Mouse (Mus musculus) lung, embryonic 14.5 days (tissue): ENCODE results near the gene Rad51c. TPM values are rescaled to one million over a fixed set of nuclear protein-coding genes. Genes with fewer than 3 reads are reported as not detected.
"Not testable (repeated sequence)": the region's sequence is repeated elsewhere in the genome, so short reads cannot be mapped to it uniquely, and the experiment has no call there.

ENCODE experiments used
- ATAC-seq: fragments of 200-750 bp; cut with Nextera tagmentation; 2 replicates; pipeline ENCODE4 v1.8.0; 2017; ENCODE audit warnings: mild to moderate bottlenecking, moderate TSS enrichment, moderate library complexity; ENCODE audit not compliant: insufficient read depth
- DNase-seq: peaks from one replicate; pipeline ENCODE4 v3.0.0-alpha.2; 2015
- H3K27ac ChIP-seq: fragments of 300-500 bp; sonication (generic); 2 replicates; pipeline ENCODE4 v1.5.1; 2014; ENCODE audit warnings: low read depth, mild to moderate bottlenecking, moderate library complexity
- H3K27me3 ChIP-seq: fragments of 300-500 bp; sonication (generic); 2 replicates; pipeline ENCODE4 v1.6.1; 2014; ENCODE audit warnings: low read length, control low read depth; ENCODE audit not compliant: insufficient read depth
- H3K36me3 ChIP-seq: fragments of 300-500 bp; sonication (generic); 2 replicates; pipeline ENCODE4 v1.6.1; 2014; ENCODE audit warnings: control low read depth; ENCODE audit not compliant: insufficient read depth
- H3K4me1 ChIP-seq: fragments of 300-500 bp; sonication (generic); 2 replicates; pipeline ENCODE4 v1.6.1; 2014; ENCODE audit warnings: antibody characterized with exemption, control low read depth; ENCODE audit not compliant: insufficient read depth
- H3K4me2 ChIP-seq: fragments of 300-500 bp; sonication (generic); 2 replicates; pipeline ENCODE4 v1.6.1; 2014; ENCODE audit warnings: mild to moderate bottlenecking
- H3K4me3 ChIP-seq: fragments of 300-500 bp; sonication (generic); 2 replicates; pipeline ENCODE4 v1.5.1; 2014; ENCODE audit warnings: low read depth, low read length
- H3K9ac ChIP-seq: fragments of 300-500 bp; sonication (generic); 2 replicates; pipeline ENCODE4 v1.6.1; 2014
- H3K9me3 ChIP-seq: fragments of 300-500 bp; sonication (generic); 2 replicates; pipeline ENCODE4 v1.6.1; 2016; ENCODE audit warnings: low read depth, low read length, control low read depth
- CTCF ChIP-seq: IDR thresholded peaks from 2 replicates; pipeline ENCODE4 v1.5.1; 2016; ENCODE audit warnings: antibody characterized with exemption, low read depth
- WGBS: fragments of 180-500 bp; shearing (Covaris S2); extraction: QIAGEN DNeasy Blood & Tissue Kit; methylation state at CpG from one replicate; pipeline ENCODE4 v1.1.7; 2014; 5-methylcytosine and 5-hydroxymethylcytosine counted together
- polyA plus RNA-seq: library from polyadenylated mRNA; unstranded; fragments of >200 nt; fragmentation: Nextera tagmentation; extraction: Ambion mirVana; gene quantifications from 2 replicates; pipeline ENCODE4 v1.2.1, GENCODE M21; 2014

The Rad51c gene
- polyA plus RNA-seq, 1 experiment from 2014 or later: 11.0 TPM

DNA sequence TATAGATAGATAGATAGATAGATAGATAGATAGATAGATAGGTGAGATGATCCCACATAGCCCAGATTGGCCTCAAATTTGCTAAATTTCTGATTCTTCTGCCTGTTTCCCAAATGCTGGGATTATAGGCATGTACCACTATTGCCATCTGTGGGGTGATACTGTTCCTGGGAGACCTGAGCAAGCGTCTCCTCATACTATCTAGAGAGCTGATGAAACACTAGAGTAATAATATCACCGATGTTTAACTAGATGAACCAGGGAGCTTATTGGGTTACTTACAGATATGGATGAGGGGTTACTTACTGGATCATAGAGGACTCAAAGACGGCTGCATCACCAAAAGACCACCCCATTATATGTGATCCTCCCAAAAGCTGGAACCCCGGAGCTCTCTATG is 24.6 kb upstream of the Rad51c start:
- Histone ChIP-seq H3K9ac (no peak overlapping the region), H3K9me3 (no peaks in the 10 kb centered on the region), H3K27ac (no peak overlapping the region), H3K4me1 (no peaks in the 10 kb centered on the region), H3K27me3 (no peaks in the 10 kb centered on the region), H3K4me2 (no peak overlapping the region), H3K36me3 (no peaks in the 10 kb centered on the region), H3K4me3 (no peak overlapping the region)
- DNase-seq (no peak), ATAC-seq (no peak)
- no peak for TF ChIP-seq CTCF
- 84% methylated on average over 4 of the region's 4 CpGs for WGBS

DNA sequence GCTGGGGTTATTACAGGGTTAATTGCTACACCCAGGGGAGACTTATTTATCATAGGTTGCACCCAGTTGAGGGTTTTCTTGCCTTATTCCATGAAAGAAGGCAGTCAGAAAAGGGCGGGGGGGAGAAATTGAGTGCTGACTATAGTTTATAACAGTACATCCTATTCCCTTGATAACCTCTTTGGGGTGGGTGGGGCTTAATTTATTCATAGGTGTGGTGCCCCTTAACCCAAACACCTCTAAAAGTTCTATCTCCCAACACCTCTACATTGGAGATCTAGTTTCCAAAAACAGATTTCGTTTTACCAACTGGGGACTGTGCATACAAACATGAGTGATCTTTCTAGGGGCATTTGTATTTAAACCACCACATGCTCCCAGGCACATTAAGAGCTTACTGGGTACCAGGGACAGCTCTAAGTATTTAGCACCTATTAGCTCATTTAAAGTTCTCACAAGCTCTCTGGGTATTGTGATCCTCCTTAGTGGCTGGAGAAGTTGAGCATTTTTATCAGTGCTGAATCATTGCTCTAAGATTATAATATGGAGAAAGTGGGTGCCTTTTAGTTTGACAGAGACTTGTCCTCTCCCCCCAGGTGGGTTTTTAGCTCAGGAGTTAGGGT is 23.4 kb upstream of the Rad51c start:
- Histone ChIP-seq H3K9me3 (no peaks in the 10 kb centered on the region), H3K27me3 (no peaks in the 10 kb centered on the region), H3K9ac (no peak overlapping the region), H3K36me3 (no peaks in the 10 kb centered on the region), H3K27ac (no peak overlapping the region), H3K4me1 (no peaks in the 10 kb centered on the region), H3K4me2 (no peak overlapping the region), H3K4me3 (no peak overlapping the region)
- 59% methylated on average over 2 of the region's 2 CpGs for whole genome bisulfite sequencing
- TF ChIP-seq CTCF: no peak
- ATAC-seq (no peak), DNase-seq (no peak)

DNA sequence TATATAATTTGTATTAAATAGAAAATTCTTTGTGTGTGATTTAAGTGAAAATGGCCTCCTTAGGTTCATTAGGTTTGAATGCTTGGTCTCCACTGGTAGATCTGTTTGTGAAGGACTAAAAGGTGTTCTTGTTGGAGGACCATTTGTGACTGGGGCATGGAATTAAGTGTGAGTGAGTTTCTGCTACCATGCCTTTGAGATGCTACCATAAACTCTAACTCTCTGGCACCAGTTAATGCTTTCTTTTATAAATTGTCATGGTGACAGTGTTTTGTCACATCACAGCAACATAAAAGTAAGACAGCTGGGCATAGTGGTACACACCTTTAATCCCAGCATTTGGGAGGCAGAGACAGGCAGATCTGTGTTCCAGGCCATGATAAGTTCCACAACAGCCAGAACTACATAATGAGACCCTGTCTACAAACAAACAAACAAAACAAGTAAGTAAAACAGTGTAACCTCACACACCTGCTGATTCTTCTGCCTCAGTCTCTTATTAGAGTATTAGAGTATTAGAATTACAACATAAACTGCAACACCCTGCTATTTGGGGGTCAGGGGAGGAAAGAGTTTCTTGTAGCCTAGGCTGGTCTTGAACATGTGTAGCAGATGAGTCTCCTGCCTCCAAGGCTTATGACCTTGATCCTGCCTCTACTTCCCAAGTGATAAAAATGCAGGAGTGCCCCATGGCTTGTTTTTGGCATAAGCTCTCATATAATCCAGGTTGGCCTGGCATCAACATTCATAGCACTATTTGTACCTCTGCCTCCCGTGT is 22.7 kb upstream of the Rad51c start:
- no peak for DNase-seq

DNA sequence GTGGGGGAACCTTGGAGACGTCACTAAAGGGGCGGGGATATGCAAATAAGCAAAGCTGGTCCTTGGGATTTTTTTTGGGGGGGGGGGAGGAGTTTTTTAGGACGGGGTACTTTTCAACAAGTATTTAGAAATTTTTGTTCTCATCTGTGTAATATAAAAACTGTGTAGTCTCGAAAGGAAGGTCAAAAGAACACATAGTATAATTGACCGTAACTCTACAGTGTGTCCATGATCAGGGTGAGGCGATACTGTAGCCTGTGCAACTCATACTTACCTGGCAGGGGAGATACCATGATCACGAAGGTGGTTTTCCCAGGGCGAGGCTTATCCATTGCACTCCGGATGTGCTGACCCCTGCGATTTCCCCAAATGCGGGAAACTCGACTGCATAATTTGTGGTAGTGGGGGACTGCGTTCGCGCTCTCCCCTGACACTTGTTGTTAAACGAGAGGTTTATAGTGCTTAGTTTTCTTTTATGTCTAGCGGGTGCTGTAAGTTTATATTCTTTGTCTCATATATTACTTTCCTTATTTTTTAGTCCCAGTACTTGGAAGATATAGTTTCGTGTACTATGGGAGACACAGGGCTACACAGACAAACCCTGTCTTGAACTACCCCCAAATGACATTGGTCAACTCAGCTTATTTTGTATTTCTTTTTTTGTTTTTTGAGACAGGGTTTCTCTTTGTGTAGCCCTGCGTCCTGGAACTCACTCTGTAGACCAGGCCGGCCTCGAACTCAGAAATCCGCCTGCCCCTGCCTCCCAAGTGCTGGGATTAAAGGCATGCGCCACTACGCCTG is 21.9 kb upstream of the Rad51c start:
- H3K36me3 ChIP-seq, H3K9me3 ChIP-seq, H3K27me3 ChIP-seq, H3K4me1 ChIP-seq: not testable (repeated sequence)
- H3K4me3 ChIP-seq: peak overlapping the region; percentile 34
- DNase-seq (peak; percentile 92), ATAC-seq (peak; percentile 90)
- peak overlapping the region; percentile 32 for H3K9ac ChIP-seq
- peak overlapping the region; percentile 76 for H3K27ac ChIP-seq
- WGBS: under 1% methylated on average over 24 of the region's 24 CpGs
- H3K4me2 ChIP-seq: peak overlapping the region; percentile 60

More for the DNA sequence above, 22.7 kb upstream of the Rad51c start:
- H3K9ac ChIP-seq: no peak overlapping the region
- 43% methylated on average over 1 of the region's 1 CpGs for WGBS
- no peaks in the 10 kb centered on the region for H3K36me3 ChIP-seq
- no peaks in the 10 kb centered on the region for H3K27me3 ChIP-seq
- no peak for ATAC-seq
- no peaks in the 10 kb centered on the region for H3K4me1 ChIP-seq
- no peaks in the 10 kb centered on the region for H3K9me3 ChIP-seq
- H3K27ac ChIP-seq: peak overlapping the region; percentile 21; the same call in 1 of the 2 replicates
- no peak overlapping the region for H3K4me2 ChIP-seq
- TF ChIP-seq CTCF: no peak
- no peak overlapping the region for H3K4me3 ChIP-seq

DNA sequence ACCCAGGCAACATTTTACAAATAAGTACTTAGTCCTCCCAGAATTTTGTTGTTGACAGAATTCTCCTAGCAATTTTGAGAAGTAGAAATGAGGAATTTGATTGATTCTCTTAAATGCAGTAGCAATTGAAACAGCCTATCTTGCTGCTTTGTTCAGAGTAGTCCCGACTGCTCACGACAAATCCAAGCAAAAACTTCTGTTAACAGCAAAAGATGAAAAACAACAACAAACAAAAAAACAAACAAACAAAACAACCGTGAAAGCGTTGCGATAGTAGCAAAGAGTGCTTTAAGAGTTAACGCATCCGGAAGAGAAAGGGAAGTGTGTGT is 21.3 kb upstream of the Rad51c start:
- no peaks in the 10 kb centered on the region for H3K27me3 ChIP-seq
- DNase-seq (peak; percentile 7), ATAC-seq (no peak)
- H3K27ac ChIP-seq: peak overlapping the region; percentile 76
- H3K4me3 ChIP-seq: peak overlapping the region; percentile 34
- peak overlapping the region; percentile 60 for H3K4me2 ChIP-seq
- TF ChIP-seq CTCF: no peak
- no peaks in the 10 kb centered on the region for H3K36me3 ChIP-seq
- no peaks in the 10 kb centered on the region for H3K9me3 ChIP-seq
- no peaks in the 10 kb centered on the region for H3K4me1 ChIP-seq
- H3K9ac ChIP-seq: peak overlapping the region; percentile 32
- under 1% methylated on average over 7 of the region's 7 CpGs for WGBS

DNA sequence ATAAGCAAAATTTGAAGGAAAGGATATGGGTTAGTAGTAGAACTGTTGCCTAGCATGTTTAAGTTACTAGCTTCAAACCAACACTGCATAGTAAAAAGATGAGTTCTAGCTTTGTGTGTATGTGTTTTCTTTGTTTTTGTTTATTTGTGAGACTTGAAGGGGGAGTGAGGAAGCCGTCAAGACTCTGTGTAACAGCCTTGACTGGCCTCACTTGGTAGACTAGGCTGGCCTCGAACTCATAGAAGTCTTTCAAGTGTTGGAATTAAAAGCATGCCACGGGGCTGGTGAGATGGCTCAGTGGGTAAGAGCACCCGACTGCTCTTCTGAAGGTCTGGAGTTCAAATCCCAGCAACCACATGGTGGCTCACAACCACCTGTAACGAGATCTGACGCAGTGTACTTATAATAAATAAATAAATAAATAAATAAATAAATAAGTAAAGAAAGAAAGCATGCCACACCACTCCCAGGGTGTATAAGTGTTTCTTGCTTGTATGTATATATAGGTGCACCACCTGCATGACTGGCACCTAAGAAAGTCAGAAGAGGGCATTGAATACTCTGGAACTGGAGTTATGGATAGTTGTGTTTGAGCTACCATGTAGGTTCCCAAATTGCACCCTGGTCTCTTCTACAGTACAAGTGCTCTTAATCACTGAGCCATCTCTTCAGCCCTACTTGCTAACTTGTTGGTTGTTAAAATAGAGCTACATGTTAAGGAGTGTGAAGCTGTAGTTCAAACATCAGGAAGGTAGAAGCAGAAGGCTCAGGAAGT is 19.0 kb upstream of the Rad51c start:
- no peaks in the 10 kb centered on the region for H3K27me3 ChIP-seq
- WGBS: 35% methylated on average over 6 of the region's 6 CpGs
- H3K36me3 ChIP-seq: no peaks in the 10 kb centered on the region
- H3K4me3 ChIP-seq: no peak overlapping the region
- H3K27ac ChIP-seq: peak overlapping the region; percentile 67; the same call in 1 of the 2 replicates
- no peak overlapping the region for H3K4me2 ChIP-seq
- no peaks in the 10 kb centered on the region for H3K4me1 ChIP-seq
- no peaks in the 10 kb centered on the region for H3K9me3 ChIP-seq
- DNase-seq (peak; percentile 26), ATAC-seq (no peak)
- H3K9ac ChIP-seq: no peak overlapping the region
- TF ChIP-seq CTCF: no peak
